Mouse (Mus musculus): ENCODE data around the gene Dnajb13.
A peak's percentile ranks its signal among the peaks of the same experiment; 100 is the strongest.

The Dnajb13 gene

DNA sequence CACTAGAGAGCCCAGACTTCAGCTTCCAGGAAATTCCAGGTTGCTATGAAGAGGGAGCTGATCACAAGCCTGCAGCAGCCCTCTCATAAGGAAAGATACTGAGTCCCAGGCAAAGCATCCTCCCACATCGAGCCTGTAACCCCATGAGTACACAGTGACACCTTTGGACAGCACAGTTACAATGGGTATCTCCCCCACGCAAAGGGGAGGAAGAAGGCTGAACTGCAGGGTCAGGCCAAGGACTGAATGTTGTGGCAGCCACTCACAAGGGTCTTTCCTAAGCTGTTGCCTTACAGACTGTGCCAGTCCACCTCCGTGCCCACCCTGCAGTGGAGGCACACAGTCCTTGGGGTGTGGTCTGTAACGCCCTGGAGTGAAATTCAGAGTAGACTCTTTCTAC is 8.3 kb downstream of the Dnajb13 start:
- no peak for DNase-seq (ENCODE audit: low spot score)

- no peak for DNase-seq (ENCODE audit: low spot score)
Measured at GRCm38 (mm10) chr7:100504740-100505487, 9.8 kb downstream of the Dnajb13 start.

GRCm38 (mm10) chr7:100503076-100503475 is 11.7 kb downstream of the Dnajb13 start:
- no peak for DNase-seq (ENCODE audit: low spot score)

DNA sequence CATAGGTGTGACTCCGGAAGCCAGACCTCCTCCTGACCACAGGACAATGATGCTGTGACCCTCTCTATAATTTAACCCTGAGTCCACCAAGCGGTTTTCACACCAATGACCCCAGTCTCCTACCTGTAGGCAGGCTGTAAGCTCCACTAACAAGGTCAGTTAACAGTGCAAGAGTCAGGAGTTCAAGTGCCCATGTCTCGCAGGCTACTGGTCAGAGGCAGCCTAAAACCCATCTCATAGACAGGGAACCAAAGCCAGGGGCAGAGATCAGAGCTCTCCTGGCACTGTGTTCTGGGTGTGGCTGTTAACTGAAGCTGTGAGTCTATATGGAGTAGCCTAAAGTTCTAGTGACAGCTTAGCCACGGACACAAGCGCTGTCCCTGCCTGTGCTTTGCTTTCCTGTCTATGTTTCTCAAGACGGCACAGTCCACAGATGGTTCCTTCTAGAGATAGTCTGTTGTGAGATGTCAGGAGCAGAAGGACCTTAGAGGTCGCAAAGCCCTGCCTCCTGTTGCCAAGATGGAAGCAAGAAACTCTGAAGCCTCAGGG is 12.3 kb downstream of the Dnajb13 start:
- no peak for DNase-seq (ENCODE audit: low spot score)

DNA sequence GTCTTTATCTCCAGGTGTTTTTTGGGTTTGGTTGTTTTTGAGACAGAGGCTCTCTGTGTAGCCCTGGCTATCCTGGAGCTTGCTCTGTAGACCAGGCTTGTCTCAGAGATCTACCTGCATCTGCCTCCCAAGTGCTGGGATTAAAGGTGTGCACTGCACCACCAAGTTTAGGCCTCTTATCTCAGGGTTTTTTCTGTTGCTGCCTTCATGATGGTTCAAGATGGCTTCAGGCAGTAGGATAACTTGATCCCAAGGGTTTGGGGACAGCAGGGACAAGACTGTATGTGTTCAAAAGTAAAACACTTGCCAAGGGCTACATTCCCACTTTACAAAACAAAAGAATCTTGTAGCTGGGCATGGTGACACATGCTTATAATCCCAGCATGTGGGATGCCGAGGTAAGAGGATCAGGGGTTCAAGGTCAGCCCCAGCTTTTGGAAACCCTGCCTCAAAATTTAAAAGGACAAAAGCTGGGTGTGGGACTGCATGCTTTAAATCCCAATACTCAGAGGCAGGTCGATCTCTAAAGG is 12.9 kb downstream of the Dnajb13 start:
- DNase-seq (ENCODE audit: low spot score) = no peak

DNA sequence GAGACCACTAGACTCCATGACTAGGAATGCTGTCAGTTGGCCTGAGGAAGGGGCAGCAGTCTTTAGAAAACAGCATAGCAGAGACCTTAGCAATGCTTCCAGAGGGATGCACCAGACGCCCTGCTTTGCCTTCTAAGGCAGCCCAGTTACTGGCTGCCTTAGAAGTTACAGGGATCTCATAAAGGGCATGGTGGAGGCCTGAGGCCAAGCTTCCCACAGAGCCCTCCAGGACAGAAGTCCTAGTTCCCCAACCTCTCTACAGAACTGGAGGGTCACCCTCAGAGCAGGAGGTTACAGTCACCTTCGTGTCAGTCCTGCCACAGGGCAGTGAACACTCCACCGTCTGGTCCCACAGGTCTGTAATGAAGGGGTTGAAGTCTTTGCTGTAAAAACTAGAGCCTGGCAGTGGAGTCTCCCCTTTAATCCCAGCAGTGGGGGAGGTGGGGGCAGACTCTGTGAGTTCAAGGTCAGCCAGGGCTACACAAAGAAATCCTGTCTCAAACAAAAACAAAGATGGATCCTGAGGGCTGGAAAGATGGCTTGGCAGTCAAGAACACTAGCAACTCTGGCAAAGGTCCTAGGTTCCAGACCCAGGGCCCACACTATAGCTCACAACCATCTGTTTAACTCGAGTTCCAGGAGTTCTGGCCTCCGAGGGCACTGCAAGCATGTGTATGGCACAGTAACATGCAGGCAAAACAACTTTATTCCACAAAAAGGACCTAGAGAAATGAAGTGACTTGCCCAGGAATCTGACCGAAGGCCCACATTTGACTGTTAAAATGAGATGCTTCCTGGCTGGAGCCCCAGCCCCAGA is 13.5 kb downstream of the Dnajb13 start:
- no peak for DNase-seq (ENCODE audit: low spot score)

DNA sequence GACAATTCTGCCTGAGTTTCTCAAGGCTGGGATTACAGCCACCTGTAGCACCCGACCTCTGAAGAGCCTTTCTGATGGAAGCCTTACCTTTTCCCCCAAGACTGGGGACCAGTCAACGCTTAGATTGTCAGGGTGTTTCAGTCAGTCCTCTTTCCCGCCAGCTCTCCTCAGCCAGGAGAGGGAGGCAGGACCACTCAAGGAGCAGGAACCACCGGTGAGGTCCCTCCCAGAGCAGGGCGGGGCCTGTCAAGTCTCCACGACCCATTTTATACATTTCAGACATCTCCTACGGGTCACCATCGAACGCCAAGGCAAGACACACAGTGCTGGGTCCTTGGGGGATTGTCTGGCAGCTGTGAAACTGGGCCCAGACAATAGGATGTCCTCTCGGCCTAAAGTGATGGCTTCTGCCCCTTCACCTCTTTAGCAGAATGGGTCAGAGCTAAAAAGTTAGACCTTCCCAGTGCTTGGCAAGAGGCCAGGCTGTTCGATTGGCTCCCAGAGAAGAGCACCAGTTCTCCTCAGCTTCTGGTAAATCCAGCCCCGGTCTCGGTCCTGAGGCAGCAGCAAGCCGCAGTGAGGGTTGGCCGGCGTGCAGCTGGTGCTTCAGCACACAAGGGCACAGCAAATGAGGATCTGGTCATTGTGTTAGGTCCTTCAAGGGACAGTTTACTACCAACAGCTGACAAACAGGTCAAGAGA is 14.3 kb downstream of the Dnajb13 start:
- DNase-seq (ENCODE audit: low spot score) = no peak

GRCm38 (mm10) chr7:100499465-100499864 is 15.3 kb downstream of the Dnajb13 start:
- DNase-seq (ENCODE audit: low spot score) = no peak

- no peak for DNase-seq (ENCODE audit: low spot score)
Measured at GRCm38 (mm10) chr7:100497982-100498381, 16.8 kb downstream of the Dnajb13 start.

- DNase-seq (ENCODE audit: low spot score) = no peak
Measured at GRCm38 (mm10) chr7:100497402-100497801, 17.4 kb downstream of the Dnajb13 start.

DNA sequence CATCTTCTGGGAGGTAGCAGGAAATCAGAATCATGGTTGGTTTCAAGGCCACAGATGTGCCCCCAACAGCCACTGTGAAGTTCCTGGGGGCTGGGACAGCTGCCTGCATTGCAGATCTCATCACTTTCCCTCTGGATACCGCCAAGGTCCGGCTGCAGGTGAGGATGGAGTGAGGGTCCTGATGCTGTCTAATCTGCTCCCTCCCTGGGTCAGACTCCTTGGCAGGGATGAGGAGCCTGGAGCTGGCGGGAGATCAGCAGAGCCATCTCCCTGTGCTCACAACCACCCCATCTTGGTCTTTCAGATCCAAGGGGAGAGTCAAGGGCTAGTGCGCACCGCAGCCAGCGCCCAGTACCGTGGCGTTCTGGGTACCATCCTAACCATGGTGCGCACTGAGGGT is 18.0 kb downstream of the Dnajb13 start:
- DNase-seq (ENCODE audit: low spot score) = no peak

DNA sequence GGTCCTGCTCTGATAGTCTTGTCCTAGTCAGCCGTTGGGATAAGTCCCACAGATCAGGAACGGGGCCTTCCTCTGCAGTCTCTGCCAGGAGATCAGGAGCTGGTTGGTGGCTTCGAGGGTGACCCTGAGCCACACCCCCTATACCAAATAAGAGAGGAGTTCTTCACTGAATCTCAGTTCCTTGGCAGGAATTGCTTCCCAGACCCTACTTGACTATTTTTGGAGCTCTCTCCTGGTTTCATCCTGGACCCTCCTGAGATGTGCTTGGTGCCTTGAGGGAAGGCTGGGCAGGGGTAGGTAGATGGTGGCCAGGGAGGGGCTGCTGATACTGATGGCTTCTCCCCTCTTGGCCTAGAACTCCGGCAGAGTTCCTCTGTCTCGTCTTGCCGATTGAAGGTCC is 18.4 kb downstream of the Dnajb13 start:
- DNase-seq (ENCODE audit: low spot score) = no peak

- DNase-seq (ENCODE audit: low spot score) = peak; percentile 69
Measured at GRCm38 (mm10) chr7:100495581-100496251, 19.0 kb downstream of the Dnajb13 start.

GRCm38 (mm10) chr7:100495042-100495441 is 19.7 kb downstream of the Dnajb13 start:
- DNase-seq (ENCODE audit: low spot score) = peak; percentile 60

GRCm38 (mm10) chr7:100494415-100494831 is 20.3 kb downstream of the Dnajb13 start:
- DNase-seq (ENCODE audit: low spot score) = peak; percentile 15

DNA sequence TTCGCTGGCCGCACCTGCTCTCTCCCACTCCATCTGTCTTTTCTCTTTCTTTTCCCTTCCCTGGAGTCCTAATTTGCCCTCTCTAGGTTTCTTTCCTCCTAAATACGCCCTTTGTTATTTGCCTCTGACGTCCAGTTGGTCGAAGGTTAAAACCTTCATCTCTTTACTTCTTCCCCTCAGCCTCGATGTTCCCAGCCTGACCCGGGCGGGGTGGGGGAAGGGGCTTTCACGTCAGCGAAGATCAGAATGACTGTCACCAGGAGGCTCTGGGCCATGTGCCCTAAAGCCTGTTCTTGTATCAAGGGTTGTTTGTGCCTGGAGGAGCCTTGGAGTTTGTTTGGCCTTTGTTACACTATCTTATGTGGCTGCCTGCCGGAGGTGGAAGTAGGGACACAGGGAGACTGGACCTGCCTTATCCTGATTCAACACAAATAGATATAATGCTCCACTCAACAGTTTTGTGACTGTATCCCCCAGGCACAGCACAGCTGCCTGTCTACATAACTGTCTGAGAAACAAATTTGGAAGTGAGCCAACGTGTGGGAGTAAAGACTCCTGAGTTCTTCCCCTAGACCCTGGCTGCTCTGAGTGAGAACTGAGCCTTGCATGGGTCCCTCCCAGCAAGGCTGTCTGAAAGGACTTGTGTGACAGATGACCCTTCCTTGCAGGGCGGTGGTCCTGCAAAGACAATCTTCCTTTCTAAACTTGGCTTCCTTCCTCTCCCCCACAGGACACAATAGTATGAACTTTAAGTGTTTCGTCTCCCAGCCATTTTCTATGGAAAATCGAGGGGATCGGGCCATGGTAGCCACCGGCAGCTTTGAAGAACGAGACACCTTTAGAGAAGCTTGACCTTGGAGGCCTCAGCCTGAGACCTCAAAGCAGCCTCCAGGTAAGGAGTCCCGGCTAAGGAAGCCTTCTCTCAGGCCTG is 21.0 kb downstream of the Dnajb13 start:
- peak; percentile 47 for DNase-seq (ENCODE audit: low spot score)

DNA sequence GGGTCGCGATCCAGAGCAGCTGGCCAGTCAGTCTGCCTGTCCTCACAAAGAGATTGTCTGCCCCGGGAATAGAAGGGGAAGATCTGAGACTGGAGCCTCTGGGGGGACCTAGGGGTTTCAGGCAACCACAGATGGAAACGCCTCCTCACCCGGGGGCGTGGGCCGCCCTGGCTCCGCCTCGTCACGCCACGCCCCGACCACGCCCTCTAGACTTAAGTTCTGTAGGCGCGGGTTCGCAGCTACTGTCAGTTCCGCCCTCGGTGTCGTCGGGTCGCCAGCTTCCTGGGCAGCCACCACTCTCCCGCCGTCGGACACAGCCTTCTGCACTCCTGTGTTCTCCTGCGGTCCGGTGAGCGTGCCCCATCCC is 21.7 kb downstream of the Dnajb13 start, which contains the start of gene Ucp2:
TSS of gene Ucp2 (plus strand) at position 221 of the 367 bp plus-strand sequence.
- DNase-seq (ENCODE audit: low spot score) = peak; percentile 85

DNA sequence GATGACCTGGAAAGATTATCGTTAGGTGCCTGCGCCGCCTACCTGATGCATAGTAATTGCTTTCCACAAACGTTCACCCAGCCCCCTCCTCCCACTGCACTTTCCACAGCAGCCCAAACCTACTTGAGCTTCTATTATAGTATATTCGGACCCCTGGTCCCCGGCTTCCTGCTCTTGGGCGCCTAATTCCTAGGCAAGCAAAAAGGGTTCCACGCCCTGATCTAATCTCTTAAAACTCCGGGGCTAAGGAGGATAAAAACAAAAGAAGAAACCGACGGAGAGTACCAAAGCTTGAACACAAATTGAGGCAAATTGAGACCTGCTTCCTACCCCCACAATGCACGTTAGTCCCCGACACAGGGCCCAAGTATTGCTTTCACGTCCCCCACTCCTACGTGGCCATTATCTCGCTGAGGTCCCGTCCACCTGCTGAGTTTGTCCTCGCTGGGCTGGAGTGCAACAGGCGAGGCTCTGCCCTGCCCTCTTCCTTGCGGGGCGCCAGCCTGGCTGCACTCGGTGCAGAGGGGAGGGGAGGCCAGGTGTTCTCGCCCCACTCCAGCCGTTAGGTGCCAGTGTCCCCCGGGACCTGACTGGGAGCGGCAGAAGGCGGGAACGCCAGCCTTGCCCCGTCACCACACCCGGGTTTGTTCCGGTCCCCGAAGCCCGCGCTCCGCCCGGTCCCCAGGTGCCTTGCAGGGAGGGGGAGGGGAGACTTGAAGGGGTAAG is 22.2 kb downstream of the Dnajb13 start:
- peak; percentile 38 for DNase-seq (ENCODE audit: low spot score)

- DNase-seq (ENCODE audit: low spot score) = no peak
Measured at GRCm38 (mm10) chr7:100488474-100489048, 26.2 kb downstream of the Dnajb13 start.
